Mouse (Mus musculus) liver, adult 2 months (tissue): Measurements from ENCODE around the gene Wasf1. TPM values are rescaled to one million over a fixed set of nuclear protein-coding genes. Genes with fewer than 3 reads are reported as not detected.

ENCODE experiments used
- DNase-seq: peaks from one replicate; pipeline ENCODE4 v3.0.0-alpha.2; 2011; ENCODE audit warnings: low read depth, low spot score; ENCODE audit errors: extremely low read depth
- H3K27ac ChIP-seq: fragments of 200-500 bp; replicated peaks from 2 replicates; pipeline ENCODE4 v1.5.1; 2012; ENCODE audit warnings: low read depth, mild to moderate bottlenecking, control low read depth, inconsistent platforms, low read length; ENCODE audit not compliant: insufficient read depth
- H3K27me3 ChIP-seq: fragments of 200-500 bp; 2 replicates; pipeline ENCODE4 v1.6.1; 2012; ENCODE audit warnings: mild to moderate bottlenecking, moderate library complexity, low read length, inconsistent platforms; ENCODE audit not compliant: control insufficient read depth, insufficient read depth
- H3K36me3 ChIP-seq: fragments of 200-500 bp; 2 replicates; pipeline ENCODE4 v1.6.1; 2012; ENCODE audit warnings: low read length, inconsistent platforms; ENCODE audit not compliant: control insufficient read depth, insufficient read depth
- H3K4me1 ChIP-seq: fragments of 200-500 bp; 2 replicates; pipeline ENCODE4 v1.6.1; 2011; ENCODE audit warnings: low read length; ENCODE audit not compliant: control insufficient read depth, insufficient read depth
- H3K4me3 ChIP-seq: fragments of 200-500 bp; 2 replicates; pipeline ENCODE4 v1.5.1; 2011; ENCODE audit warnings: low read depth, mild to moderate bottlenecking, control low read depth, low read length, moderate library complexity; ENCODE audit not compliant: insufficient read depth
- H3K79me2 ChIP-seq: fragments of 200-500 bp; 2 replicates; pipeline ENCODE4 v1.6.1; 2012; ENCODE audit warnings: inconsistent platforms, mild to moderate bottlenecking, low read length, moderate library complexity; ENCODE audit not compliant: control insufficient read depth, insufficient read depth
- H3K9ac ChIP-seq: fragments of 200-500 bp; 2 replicates; pipeline ENCODE4 v1.6.1; 2012; ENCODE audit warnings: low read depth, mild to moderate bottlenecking, control low read depth, inconsistent platforms, low read length
- CTCF ChIP-seq: fragments of 200-500 bp; IDR thresholded peaks from 2 replicates; pipeline ENCODE4 v1.5.1; 2011; ENCODE audit warnings: low read depth, low read length, control low read depth
- POLR2A ChIP-seq: fragments of 200-500 bp; IDR thresholded peaks from 2 replicates; pipeline ENCODE4 v1.6.1; 2011; ENCODE audit warnings: low read length, control low read depth; ENCODE audit not compliant: insufficient read depth; ENCODE audit errors: extremely low read depth
- WGBS: fragments of 180-500 bp; shearing (Covaris S2); methylation state at CpG from one replicate; pipeline ENCODE4 v1.1.7; 2018; 5-methylcytosine and 5-hydroxymethylcytosine counted together
- polyA plus RNA-seq: library from polyadenylated mRNA; depleted of rRNA; stranded (reverse); fragments of >200 nt; gene quantifications from 2 replicates; pipeline ENCODE4 v1.2.3, GENCODE M21; 2012; rRNA removed
- total RNA-seq: library from RNA; depleted of rRNA; stranded (reverse); fragments of >200 nt; gene quantifications from 2 replicates; pipeline ENCODE4 v1.2.3, GENCODE M21; 2014; rRNA removed

The Wasf1 gene
- total RNA-seq, result 0.54 and 0.55 TPM in 2 replicates
- polyA plus RNA-seq, result 0.69 and 0.77 TPM in 2 replicates

- peaks cover 9% of the 10 kb centered on the region; the same call in 1 of the 2 replicates for H3K4me1 ChIP-seq
- H3K36me3 ChIP-seq, result no peaks in the 10 kb centered on the region
- TF ChIP-seq POLR2A (peak; percentile 73), CTCF (no peak)
- H3K27ac ChIP-seq, result peak within 1 kb of the TSS; percentile 98
- peak within 1 kb of the TSS; percentile 94 for H3K4me3 ChIP-seq
- WGBS, result under 1% methylated on average over 44 of the region's 44 CpGs
- peak within 1 kb of the TSS; percentile 94 for H3K9ac ChIP-seq
- peaks cover 27% of the 10 kb centered on the region; the same call in 1 of the 2 replicates for H3K79me2 ChIP-seq
- H3K27me3 ChIP-seq, result no peaks in the 10 kb centered on the region
- DNase-seq, result peak; percentile 96
Measured at GRCm38 (mm10) chr10:40882831-40883643, at the start of gene Wasf1, which contains the start of gene Cdc40. TSS of gene Wasf1 (plus strand) at chr10:40883475. TSS of gene Cdc40 (minus strand) at chr10:40883311.

DNA sequence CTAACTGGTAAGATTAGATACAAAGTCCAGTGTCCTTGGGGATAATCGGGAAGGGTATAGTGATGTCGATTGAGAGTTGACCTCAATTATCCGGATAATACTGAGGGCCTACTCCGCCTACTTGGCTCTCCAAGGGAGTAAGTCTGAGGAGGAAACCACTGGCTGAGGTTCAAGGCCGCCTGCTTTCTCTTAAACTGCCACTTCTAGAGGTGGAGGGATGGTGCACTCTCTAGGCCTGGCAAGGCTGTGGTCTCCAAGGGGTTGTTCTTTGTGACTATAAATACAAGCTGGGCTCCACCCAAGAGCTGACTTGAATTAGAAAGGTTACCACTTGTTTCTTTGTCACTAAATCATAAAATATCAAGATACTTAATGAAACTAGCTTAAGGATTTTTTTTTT lies 43.2 kb upstream of the Wasf1 start:
- WGBS, result 89% methylated on average over 5 of the region's 5 CpGs

GRCm38 (mm10) chr10:40843841-40844240 lies 39.4 kb upstream of the Wasf1 start:
- TF ChIP-seq CTCF (no peak), POLR2A (no peak)
- Histone ChIP-seq H3K27me3 (no peaks in the 10 kb centered on the region), H3K27ac (no peak overlapping the region), H3K36me3 (peaks cover 51% of the 10 kb centered on the region), H3K4me1 (no peaks in the 10 kb centered on the region), H3K9ac (no peak overlapping the region), H3K4me3 (no peak overlapping the region), H3K79me2 (no peaks in the 10 kb centered on the region)
- DNase-seq, result no peak
- WGBS, result 93% methylated on average over 5 of the region's 5 CpGs

More for the DNA sequence above, 43.2 kb upstream of the Wasf1 start:
- H3K79me2 ChIP-seq, result no peaks in the 10 kb centered on the region
- TF ChIP-seq POLR2A (no peak), CTCF (no peak)
- no peaks in the 10 kb centered on the region for H3K4me1 ChIP-seq
- no peak for DNase-seq
- H3K4me3 ChIP-seq, result no peak overlapping the region
- H3K27me3 ChIP-seq, result no peaks in the 10 kb centered on the region
- peaks cover 47% of the 10 kb centered on the region for H3K36me3 ChIP-seq
- no peak overlapping the region for H3K9ac ChIP-seq
- H3K27ac ChIP-seq, result no peak overlapping the region

GRCm38 (mm10) chr10:40844546-40844945 lies 38.7 kb upstream of the Wasf1 start:
- no peak for DNase-seq
- TF ChIP-seq CTCF (no peak), POLR2A (no peak)
- no peak overlapping the region for H3K4me3 ChIP-seq
- H3K4me1 ChIP-seq, result no peaks in the 10 kb centered on the region
- 94% methylated on average over 10 of the region's 10 CpGs for WGBS
- peaks cover 57% of the 10 kb centered on the region for H3K36me3 ChIP-seq
- H3K27me3 ChIP-seq, result no peaks in the 10 kb centered on the region
- H3K79me2 ChIP-seq, result no peaks in the 10 kb centered on the region
- H3K27ac ChIP-seq, result no peak overlapping the region
- H3K9ac ChIP-seq, result no peak overlapping the region

DNA sequence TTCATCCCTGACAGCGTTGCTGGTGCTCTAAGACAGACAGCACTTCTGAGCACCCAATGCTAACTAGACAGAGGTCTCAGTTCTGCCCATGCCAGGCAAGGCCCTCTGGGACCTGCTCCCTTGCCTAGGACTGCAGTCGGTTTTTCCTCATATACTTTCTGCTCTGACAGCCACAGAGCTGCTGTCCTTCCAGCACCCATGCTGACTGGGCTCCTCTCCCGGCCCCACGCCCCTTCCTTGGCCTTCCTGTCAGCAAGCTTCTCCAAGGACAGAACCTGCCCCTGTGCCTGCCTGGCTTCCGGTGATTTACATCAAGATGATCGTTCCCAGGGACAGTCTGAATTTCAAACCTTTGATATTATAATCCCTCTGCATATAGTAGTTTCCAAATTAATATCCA lies 37.6 kb upstream of the Wasf1 start:
- H3K4me3 ChIP-seq, result no peak overlapping the region
- no peak for TF ChIP-seq CTCF
- no peak for TF ChIP-seq POLR2A
- whole genome bisulfite sequencing, result 77% methylated on average over 6 of the region's 6 CpGs
- H3K4me1 ChIP-seq, result no peaks in the 10 kb centered on the region
- no peak overlapping the region for H3K27ac ChIP-seq
- DNase-seq, result no peak
- H3K9ac ChIP-seq, result no peak overlapping the region
- peaks cover 63% of the 10 kb centered on the region for H3K36me3 ChIP-seq
- H3K27me3 ChIP-seq, result no peaks in the 10 kb centered on the region
- H3K79me2 ChIP-seq, result no peaks in the 10 kb centered on the region

DNA sequence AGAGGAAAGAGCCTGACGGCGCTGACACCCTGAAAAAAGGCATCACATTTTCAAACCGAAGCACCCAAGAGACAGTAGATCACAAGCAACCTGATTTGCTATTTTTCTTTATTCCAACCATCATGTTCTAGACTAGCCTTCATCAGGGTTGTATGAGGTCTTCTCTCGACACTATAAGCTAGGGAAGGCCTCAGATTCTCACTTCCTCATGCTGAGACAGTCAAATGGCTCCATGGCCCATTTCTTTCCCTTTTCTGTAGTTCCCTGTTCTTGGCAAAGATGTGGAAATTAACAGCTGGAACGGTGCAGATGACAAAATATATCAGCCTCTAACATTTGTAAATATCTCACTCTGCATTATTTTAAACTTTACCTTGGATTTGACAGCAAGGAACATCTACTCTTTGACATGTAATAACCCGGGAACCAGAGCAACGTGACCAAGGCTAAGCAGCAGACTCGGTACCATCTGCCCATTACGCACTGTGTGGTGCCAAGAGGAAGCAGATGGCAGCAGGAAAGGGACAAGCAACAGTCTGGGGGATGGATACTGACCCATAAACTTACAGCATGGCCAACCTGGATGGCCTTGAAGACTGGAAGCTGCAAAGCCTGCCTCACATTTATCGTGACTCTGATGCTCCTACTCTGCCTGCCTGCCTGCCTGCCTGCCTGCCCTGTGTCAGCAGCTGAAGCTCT lies 36.0 kb upstream of the Wasf1 start:
- 91% methylated on average over 10 of the region's 10 CpGs for WGBS
- Histone ChIP-seq H3K4me1 (no peaks in the 10 kb centered on the region), H3K36me3 (peaks cover 47% of the 10 kb centered on the region)

More for the DNA sequence above, 36.0 kb upstream of the Wasf1 start:
- Histone ChIP-seq H3K27me3 (no peaks in the 10 kb centered on the region), H3K4me3 (no peak overlapping the region), H3K27ac (no peak overlapping the region), H3K9ac (no peak overlapping the region), H3K79me2 (no peaks in the 10 kb centered on the region)
- TF ChIP-seq CTCF, result no peak
- no peak for TF ChIP-seq POLR2A
- peak; percentile 17 for DNase-seq
